Mouse (Mus musculus): ENCODE data around the gene Amh.
A peak's percentile ranks its signal among the peaks of the same experiment; 100 is the strongest.

Gene Amh

DNA sequence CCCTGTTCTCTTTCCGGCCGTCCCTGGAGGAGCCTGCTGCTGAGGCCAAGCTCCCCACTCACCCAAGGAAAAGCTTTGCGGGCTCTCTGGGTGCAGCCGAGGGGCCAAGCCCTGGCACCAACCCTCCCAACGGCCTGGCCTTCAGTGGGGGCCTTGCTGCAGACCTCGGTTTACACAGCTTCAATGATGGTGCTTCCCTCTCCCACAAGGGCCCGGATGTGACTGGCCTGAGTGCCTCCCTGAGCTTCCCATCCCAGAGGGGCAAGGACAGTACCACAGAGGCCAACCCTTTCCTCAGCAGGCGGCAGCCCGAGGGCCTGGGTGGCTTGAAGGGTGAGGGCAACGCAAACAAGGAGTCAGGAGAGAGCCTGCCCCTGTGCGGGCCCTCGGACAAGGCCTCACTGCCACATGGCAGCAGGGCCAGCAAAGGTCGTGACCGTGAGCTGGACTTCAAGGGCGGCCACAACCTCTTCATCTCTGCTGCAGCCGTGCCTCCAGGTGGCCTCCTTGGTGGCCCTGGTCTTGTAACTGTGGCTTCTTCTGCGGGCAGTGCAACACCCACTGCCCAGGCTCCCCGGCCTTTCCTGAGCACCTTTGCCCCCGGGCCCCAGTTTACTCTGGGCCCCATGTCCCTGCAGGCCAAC lies 14.2 kb upstream of the Amh start:
- DNase-seq, result no peak

DNA sequence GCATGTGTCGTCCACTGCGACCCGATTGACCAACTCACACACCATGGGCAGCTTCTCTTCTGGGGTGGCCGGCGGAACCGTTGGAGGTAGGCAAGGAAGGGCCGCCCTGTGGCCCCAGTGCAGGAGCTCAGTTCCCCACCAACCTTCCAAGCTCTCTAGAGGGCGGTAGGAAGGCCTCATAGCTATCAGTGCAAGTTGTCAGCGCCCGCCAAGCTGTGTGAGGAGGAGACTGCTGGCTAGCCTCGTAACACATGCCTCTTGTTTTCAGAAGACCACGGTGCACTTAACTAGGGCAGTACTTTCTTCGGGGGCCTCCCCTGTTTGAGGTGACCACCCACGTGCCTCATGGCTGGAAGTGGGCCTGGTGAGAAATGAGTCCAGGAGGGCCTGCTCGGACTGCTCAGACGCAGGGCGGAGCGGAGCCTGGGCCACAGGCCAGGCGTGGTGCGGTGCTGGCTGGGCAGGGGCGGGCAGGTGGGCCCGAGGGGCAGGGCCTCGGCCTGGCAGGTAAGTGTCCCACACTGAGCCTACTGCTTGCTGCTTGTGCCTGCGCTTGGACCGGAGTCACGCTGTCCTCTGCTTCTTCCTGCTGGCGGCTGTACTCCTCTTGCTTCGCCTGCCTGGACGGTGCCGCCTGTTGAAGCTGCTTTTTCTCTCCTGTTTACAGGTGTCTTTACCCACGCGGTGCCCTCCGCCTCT lies 13.4 kb upstream of the Amh start:
- DNase-seq, result peak in 1 of 2 experiments; percentile 45

DNA sequence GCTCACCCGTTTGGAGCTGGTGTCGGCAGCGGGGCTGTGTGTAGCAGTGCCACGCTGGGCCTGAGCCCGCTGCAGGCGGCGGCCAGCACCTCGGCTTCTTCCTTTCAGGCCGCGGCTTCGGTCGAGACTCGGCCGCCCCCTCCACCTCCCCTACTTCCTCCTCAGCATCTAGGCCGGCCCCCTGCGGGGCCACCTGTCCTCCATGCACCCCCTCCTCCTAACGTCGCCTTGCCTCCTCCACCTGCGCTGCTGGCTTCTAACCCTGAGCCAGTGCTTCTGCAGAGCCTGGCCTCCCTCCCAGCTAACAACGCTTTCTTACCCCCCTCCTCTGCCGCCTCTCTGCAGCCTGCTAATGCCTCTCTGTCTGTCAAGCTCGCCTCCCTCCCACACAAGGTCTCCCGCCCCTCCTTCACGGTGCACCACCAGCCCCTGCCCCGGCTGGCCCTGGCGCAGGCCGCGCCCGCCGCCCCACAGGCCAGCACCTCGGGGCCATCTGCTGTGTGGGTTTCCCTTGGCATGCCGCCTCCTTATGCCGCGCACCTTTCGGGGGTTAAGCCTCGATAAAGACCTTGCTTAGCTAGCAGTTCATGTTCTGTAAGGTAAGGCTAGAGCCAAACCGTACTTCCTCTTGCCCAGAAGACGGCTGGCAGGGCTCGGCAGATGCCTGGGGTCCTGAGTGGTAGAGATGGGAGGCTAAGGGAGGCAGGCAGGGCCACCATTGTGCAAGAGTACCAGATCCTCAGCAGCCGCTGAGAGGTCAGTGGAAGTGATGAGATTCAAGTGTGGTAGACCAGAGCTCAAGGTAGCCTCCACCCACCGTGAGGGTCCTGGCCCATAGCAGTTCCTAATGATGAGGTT lies 12.6 kb upstream of the Amh start:
- DNase-seq, result peak; percentile 77 to 78

DNA sequence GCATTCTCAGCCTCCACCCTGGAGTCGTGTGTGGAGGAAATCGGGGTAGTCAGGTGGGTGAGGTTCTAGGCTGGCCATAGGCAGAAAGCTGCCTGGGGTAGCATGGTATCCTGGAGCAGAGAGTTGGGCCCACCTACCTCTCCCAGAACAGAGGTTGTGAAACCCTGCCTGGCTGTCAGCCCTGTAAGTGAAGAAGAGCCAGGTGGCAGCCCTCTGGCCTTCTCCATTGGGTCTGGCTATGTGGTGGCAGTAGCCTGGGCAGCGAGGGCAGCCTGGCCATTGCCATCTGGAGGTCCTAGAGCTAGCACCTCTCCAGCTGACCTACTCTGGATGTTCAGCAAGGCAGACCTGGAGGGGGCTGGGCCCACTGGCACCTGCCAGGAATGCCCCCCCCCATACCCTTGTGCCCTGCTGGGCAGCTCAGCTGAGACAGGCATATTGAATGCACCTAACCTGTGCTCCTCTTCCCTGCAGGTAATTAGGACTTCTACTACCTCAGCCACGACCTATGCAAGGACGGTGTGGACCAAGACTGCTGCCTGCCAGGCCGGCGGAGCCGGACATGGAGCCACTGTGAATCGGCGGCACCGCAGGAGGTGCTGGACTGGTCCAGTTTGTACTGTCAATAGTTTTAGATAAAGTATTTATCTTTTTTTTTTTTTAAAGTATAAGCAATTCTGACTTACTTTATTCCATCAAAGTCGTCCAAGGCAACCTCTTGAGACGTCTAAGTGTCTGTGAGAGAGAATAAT lies 11.8 kb upstream of the Amh start:
- DNase-seq, result peak; percentile 65 to 66

DNA sequence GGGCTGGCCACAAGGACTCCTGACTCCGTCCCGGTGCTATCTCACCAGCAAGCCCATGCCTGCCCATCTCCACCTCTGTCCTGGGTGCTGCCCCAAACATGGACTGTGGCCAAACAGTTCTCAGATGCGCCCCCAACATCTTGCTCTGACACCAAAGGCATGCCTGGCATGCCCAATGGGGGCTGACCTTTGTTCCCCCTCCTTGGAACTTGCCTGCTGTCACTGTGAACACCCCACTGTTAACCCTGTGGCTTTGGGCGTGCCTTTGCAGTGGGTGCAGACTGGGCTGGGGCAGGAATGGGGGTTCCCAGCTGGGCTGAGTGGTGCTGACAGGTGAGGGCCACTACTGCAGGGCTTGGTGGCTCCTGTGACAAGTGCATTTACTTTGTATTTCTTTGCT lies 11.2 kb upstream of the Amh start:
- DNase-seq, result no peak

DNA sequence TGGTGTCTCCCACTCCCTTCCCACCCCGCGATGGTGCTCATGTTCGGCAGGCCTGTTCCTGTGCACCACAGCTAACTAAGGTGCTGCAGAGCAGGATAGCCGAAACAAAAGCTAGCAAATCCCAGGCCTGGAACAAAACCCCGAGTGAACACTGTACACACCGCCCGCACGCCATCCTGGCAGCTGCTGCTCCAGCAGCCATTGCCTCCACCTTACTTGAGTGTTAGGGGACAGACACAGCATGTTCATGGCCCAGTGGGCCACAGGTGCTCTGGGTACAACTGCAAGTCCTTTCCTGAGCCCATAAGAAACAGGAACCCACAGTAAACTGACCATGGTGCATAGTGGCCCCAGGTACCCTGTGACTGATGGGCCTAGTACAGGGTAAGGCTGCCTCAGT lies 10.3 kb upstream of the Amh start:
- no peak for DNase-seq

DNA sequence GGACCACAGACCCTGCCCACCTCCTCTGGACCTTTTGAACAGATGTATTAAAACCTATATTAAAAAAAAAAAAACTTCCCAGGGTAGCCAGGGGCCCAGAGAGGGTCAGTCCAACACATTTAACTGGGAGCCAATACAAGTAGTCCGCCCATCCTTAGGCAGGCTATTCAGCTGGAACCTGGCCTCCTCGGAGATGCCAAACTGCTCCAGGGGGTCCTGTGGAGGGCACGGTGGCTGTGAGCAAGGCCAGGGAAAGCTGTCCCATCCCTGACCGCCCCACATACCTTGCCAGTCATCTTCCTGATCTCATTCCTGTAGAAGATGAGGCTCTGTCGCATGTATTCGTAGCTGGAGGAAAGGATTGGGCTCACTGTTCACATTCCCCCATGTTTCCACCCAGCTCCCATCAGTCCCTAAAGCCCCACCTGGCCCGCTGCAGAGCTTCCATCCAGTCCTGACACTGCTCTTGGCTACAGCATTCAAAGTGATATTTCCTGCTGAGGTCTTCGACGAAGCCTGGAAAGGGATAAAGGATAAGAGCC lies 8.7 kb upstream of the Amh start:
- no peak for DNase-seq

DNA sequence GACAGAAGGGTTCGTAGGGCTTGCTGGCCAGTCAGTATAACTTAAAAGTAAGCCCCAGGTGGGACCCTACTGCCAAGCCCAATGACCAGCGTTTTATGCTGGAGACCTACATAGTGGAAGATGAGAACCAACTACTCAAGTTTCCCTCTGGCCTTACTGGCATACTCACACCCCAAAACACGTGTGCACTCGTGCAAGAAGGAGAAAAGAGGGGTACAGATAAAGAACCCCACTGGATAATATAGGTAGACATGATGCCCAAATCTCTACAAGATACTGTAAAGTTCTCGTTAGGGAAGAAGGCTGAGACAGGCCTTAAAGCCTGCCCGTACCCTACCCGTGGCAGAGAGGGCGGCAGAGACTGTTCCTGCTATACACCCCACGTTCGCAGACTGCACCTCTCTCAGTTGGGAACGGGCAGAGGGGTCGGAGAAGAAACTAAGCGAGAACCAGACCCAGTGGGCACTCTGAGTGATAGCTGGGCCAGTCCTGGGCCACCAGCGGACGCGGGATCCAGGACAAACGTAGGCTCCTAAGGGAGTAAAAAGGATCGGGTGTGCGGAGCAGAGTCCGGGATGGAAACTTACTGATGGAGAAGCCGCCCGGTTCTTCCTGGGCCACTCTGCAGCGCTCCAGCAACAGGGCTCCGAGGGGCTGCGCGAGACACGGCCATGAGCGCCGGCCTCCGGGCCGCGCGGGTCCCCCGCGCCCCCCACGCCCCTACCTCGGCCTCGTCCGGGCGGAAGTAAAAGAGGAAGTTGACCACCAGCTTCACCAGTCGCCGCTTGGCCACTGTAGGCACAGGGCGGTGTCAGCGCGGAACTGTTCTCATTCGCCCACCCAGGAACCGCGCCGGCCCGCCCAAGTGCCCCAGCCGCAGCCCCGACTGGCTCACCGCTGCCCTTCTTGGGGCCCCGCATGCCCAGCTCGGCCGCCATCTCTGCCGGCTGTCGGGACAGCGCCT lies 7.6 kb upstream of the Amh start:
- DNase-seq, result peak in 1 of 2 experiments; percentile 8

DNA sequence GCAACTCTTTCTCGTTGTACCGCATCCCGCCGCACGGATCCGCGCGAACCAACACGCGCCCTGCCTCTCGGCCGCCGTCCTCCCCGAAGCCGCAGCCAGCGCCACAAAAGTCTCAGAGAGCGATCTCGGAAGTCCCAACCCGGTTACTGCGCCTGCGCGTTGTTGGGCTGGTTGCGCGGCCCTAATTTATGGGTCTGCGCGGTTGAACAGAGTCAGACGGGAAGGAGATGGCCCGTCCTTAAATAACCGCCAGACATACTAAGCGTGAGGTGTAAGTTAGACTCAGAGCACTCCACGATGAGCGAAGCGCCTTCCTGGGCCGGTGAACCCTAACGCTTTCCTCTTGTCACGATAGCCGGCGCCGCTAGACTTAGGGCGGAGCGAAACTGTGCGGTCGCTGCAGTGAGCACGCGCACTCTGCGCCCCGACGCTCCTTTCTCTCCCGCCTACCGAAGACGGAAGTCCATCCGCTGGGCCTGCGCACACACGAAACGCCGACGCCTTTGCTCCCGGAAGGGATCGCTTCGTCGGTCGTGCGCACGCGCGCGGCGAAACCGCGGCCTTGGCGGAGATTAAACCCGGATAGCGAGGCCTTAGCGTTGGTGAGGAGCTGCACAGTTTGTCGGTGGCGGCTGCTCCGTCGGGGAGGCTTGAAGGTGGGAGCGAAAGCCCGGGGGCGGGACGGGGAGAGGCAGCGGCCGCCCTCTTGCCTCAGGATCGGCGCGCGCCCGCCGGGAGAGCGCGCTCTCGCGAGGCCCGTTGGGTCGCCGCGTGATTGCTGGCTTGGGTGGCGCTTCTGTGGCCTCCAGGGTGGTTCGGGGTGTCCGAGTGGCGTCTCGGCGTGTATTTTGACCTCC lies 6.7 kb upstream of the Amh start, which contains the start of the genes Sf3a2 and Plekhj1:
TSS of gene Sf3a2 (plus strand) at position 49 of the 857 bp plus-strand sequence.
TSS of gene Plekhj1 (minus strand) at position 477 of the 857 bp plus-strand sequence.
- DNase-seq, result peak; percentile 96 to 99

DNA sequence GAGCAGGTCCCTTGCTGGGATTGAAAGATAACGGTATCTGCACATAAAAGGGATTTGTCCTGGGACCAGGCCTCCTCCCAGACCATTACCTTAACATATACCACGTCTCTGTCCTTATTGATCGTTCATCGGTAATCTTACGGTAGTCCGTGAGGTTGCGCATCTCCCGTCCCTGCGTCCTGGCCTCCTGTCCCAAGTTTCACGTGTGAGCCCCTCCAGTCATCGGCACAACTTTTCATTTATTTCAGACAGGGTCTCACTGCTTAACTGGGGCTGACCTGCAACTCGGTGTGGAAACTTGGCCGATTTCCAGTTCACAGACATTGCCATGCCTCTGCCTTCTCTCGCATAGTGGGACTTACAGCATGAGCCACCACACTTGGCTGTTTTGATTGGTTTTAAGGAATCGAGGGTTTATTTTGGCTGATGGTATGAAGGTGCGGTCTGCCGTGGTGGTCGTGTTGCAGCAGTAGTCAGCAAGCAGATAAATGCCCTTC lies 5.9 kb upstream of the Amh start:
- DNase-seq, result no peak

DNA sequence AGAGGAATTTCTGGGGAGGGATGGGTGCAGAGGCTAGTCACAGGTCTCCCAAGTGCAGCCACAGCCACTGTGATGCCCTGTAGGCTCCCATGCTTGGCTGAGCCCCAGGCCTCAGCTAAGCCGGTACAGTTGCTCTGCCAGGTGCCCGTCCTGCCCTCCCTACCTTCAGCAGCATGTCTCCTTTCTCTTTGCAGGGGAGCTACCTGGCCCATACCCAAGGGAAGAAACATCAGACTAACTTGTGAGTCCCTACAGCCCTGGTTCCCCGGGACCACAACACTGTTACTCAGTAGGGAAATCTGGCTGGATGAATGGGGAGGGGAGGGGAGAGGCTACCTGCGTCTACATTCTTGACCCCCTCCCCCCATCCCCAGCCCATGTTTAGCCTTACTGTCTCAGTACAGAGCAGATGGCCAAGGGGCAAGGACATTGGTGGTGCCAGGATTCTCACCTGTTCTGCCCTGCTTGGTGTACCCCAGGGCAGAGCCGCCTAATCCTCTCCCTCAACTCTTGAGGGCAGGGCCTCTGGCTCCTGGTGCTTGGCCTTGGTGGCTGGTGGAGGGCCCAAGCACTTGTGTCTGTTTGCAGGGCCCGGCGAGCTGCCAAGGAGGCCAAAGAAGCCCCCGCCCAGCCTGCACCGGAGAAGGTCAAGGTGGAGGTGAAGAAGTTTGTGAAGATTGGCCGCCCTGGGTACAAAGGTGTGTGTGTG lies 2.7 kb upstream of the Amh start:
- DNase-seq, result peak in 1 of 2 experiments; percentile 13

DNA sequence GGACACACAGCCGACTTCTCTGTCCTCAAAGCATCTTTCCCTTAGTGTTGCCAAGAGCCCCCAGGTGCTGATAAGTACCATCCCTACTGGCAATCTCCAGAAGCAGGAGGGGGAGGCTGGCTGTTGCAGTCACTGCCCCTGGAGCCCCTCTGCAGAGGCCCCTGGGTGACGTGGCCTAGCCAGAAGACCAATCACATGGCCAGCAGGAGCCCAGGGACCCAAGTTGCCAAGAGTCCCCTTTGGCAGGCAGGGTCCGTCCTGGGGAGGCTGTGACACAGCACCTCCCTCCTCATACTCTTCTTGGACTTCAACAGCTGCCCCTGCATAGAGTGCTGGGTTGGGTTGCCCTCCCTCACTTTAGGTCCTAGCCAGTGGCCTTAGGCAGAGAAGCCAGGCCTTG lies 2.0 kb upstream of the Amh start:
- no peak for DNase-seq

DNA sequence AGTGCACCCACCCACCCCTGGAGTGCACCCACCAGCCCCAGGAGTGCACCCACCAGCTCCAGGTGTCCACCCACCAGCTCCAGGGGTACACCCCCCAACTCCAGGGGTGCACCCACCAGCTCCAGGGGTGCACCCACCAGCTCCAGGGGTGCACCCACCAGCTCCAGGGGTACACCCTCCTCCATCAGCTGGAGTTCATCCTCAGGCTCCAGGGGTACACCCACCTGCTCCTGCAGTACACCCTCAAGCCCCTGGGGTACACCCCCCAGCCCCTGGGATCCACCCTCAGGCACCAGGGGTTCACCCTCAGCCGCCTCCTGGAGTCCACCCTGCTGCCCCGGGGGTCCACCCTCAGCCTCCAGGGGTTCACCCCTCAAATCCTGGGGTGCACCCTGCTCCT lies 703 bp upstream of the Amh start:
- DNase-seq, result no peak

DNA sequence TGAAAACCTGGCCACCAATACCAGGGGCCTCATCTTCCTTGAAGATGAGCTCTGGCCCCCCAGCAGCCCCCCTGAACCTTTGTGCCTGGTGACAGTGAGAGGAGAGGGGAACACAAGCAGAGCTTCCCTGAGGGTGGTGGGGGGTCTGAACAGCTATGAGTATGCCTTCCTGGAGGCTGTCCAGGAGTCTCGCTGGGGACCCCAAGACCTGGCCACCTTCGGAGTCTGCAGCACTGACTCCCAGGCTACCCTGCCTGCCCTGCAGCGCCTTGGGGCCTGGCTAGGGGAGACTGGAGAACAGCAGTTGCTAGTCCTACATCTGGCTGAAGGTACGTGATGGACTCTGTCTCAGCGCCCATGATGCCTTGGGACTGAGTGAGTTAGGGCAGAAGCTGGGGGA lies 279 bp downstream of the Amh start:
- no peak for DNase-seq

DNA sequence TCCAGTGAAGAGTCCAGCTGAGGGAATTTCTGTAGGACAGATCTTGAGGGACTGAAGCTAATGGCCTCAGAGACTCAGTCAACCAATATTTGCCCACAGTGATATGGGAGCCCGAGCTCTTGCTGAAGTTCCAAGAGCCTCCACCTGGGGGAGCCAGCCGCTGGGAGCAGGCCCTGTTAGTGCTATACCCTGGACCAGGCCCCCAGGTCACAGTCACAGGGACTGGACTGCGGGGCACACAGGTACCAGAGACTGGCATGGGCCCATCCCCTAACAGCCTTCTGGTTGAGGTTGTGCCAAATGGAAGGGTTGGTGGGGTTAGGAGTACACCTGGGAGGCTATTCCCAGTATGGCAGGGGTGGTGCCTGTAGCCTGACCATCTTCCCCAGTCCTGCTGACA lies 882 bp downstream of the Amh start:
- DNase-seq, result peak; percentile 89 to 90

DNA sequence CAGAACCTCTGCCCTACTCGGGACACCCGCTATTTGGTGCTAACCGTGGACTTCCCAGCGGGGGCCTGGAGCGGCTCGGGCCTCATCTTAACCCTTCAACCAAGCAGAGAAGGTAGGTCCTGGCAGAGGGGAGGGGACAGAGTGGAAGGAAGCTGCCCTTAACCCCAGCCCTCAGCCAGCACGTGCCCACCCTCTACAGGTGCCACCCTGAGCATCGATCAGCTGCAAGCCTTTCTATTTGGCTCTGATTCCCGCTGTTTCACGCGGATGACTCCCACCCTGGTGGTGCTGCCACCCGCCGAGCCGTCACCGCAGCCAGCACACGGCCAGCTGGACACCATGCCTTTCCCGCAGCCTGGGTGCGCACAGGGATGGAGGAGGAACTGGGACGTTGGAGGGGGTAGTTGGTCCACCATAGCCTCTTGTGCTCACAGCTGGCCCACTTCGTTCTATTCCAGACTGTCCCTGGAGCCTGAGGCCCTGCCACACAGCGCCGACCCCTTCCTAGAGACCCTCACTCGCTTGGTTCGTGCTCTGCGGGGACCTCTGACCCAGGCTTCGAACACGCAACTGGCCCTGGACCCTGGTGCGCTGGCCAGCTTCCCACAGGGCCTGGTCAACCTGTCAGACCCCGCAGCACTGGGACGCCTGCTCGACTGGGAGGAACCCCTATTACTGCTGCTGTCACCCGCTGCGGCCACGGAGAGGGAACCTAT lies 1.5 kb downstream of the Amh start:
- DNase-seq, result peak in 1 of 2 experiments; percentile 38

DNA sequence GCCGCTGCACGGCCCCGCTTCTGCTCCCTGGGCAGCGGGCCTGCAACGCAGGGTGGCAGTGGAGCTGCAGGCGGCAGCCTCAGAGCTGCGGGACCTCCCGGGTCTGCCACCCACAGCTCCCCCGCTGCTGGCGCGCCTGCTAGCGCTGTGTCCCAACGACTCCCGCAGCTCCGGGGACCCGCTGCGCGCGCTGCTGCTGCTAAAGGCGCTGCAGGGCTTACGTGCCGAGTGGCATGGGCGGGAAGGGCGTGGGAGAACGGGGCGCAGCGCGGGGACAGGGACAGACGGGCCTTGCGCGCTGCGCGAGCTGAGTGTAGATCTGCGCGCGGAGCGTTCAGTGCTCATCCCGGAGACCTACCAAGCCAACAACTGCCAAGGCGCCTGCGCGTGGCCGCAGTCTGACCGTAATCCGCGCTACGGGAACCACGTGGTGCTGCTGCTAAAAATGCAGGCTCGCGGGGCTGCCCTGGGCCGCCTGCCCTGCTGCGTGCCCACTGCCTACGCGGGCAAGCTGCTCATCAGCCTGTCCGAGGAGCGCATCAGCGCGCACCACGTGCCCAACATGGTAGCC lies 2.1 kb downstream of the Amh start:
- DNase-seq, result peak; percentile 87 to 90
